Mouse (Mus musculus) urinary bladder, adult 18-20 months (tissue): ENCODE measurements around the gene Parp4.

Experiments used
- DNase-seq, 2 experiments: peaks; one replicate each; pipeline ENCODE4 v3.0.0; 2022; ENCODE audit warnings: low spot score in 2 of 2, mixed read lengths in 2 of 2

Parp4 gene

DNA sequence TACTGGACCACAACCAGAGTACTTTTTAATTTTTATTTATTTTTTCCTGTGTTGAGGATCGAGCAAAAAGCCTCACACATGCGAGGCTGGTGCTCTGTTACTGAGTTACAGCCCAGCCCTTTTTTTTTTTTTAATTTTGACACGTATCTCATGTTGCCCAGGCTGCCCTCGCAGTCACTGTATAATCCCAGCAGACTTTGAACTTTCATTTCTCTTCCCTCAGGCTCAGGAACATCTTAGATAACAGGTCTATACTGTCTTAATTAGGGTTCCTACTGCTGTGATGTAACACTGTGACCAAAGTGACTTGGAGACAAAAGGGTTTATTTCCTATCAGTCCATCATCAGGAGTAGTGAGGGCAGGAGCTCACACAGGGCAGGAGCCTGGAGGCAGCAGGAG, 29.7 kb downstream of the Parp4 start:
- DNase-seq, result no peak

DNA sequence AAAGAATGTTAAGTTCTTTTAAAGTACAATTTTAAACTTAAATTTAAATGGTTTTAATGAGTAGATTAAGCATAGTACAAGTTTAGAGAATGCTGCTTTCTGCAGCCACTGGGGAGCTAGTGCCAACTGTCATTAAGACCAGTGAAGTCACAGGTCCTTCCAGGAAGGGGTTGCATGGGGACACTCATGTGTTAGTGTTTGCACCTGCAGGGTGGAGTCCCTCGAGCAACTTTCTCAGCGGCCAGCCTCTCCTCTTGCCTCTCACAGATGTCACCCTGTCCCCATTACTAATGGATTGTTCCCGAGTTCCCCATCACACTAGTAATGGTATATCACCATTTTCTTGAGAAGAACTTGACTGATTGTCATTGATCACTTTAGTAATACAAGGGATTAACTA, 37.8 kb downstream of the Parp4 start:
- no peak for DNase-seq

DNA sequence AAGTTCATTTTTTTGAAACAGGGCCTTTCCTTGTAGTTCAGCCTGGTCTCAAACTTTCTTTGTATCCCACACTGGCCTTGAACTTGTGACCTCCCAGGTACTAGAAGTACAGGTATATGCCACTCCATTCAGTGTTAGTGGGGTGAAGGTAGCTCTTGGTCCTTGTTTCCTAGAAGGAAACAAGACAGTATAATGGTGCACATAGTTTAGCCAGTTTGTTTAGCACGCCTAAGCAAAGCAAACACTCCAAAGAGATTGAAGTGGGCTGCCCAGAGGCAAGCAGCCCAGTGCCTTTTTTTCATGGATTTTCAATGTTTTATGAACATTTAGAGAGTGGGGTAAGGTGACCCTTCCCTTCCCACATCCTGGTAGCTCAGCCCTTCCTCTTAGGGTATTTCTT, 42.1 kb downstream of the Parp4 start:
- no peak for DNase-seq

DNA sequence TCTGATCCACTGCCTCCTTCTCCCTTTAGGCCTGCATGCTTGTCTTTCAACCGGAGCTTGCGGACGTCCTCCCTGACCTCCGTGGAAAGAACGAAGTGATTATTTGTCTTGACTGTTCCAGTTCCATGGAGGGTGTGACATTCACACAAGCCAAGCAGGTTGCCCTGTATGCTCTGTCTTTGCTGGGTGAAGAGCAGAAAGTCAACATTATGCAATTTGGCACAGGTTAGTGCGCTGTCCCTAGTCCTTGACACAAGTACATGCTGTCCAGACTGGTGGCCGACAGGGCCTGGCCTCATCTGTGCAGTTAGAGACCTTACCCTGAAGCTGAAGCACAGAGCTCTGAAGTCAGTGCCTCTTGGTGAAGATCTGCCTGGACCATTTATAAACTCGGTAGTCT, 45.0 kb downstream of the Parp4 start:
- no peak for DNase-seq

DNA sequence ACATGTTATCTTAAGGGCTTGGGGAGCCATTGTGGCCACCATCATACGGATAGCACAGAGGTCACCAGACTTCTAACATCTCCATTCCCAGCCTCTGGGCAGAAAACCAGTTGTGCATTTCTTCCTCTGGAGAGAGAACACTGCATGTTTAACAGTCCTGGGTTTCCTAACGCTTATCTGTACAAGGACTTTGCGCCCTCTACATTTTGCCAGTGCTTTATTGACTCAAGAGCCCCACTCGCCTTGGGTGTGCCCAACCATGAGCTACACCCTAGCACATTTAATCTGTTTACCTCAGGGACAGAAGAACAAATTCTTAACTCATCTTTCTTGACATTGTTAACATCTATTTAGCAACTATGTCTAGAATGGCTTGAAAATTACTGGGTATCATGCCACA, 50.8 kb downstream of the Parp4 start:
- no peak for DNase-seq

DNA sequence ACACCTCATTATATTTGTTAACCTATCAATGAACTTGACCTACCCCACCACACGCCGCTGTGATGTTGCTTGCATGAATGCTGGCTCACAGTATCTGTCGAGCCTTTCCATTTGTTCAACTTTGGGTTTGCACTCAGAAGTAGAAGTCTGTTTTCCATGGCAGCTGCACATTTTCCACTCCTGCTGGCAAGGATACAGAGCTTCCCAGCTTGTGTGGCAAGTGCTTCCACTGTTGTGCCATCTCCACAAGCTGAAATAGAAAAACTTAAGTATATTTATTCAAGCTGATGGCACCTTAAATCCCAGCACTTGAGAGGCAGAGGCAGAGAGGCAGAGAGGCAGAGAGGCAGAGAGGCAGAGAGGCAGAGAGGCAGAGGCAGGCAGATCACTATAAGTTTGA, 52.9 kb downstream of the Parp4 start:
- DNase-seq, result no peak

DNA sequence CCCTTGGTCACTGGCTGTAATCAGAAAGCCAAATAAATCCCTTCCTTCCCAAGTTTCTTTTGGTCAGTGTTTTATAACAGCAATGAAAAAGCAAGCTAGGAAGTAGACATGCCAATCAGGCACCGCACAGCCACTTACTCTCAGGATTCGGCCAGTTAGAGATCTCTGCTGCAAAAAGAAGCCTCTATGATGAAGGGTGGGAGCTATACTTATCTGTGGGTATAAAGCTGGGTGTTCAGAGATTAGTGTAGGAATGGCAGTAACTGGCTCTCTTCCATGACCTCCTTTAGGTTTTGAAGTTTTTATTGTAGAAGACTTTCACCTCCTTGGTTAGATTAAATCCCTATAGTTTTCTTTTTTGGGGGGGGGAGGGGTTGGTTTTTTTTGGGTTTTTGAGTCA, 55.7 kb downstream of the Parp4 start:
- no peak for DNase-seq

DNA sequence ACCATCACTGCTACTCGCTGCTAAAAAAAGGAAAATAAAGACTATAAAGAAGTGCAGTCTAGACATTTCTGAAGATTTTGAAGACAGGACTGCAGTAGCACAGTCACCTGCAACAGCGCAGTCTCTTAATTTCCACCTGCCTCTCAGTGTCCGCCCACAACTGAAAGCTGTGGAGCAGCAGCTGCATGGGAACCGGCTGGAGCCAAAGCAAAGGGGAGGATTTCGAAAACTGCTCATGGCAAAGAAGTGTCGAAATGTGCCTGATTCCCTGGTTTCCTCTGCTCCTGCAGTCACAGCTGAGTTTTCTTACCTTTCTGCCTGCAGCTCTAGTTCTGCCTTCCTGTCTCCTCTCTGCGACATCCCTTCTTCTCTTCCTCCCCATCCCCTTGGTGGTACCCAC, 71.8 kb downstream of the Parp4 start:
- DNase-seq, result no peak

DNA sequence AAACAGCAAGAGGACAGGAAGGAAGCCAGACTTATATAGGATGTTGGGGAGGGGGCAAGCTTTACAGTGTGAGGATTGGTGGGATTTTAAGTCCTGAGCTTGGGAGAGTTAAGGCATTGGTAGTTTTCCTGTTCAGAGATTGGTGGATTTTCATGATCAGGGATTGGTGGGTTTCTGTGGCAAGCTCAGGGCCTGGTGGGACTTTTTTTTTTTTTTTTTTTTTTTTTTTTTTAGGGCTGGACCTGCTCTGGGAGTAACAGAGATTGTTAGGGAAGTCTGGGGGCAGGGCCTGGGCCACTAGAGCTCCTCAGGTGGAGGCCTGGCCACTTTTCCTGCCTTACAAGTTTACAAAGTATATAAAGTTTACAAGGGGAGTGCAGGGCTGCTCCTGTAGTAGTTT, 74.0 kb downstream of the Parp4 start:
- no peak for DNase-seq

DNA sequence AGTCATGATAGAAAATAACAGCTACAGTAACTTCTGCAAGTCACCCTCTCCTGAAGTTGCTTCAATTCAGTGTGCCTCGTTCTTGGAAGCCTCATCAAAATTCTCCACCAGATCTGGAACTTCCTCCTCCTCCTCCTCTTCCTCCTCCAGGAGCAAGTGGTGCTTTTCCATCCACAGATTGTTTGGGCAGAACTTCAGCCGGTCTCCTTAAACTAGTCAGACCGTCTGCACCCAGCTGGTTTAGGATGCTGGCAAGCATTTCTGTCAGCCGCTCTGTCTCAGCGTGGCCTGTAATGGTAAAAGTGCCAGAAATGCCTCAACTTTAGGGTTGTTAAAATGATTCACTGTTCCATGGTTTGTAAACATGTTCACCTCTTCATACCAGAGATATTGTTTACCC, 90.2 kb downstream of the Parp4 start:
- DNase-seq, result no peak

DNA sequence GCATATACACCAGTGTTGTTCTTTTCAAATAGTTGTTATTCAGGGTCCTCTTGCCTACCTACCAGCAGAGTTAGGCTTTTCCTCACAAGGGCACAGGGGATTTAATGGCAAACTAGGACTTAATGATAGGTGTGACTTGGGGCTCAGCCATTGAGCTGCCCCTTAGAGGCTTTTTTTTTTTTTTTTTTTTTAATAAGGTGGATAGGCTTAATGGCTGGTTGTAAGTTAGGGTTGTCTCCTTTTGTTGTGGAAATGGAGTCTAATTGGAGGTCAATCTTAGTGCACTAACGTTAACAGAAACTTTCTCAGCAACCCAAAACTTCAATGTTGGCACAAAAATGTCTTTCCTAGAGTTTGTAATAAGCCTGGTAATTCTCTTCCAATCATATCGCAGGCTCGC, 91.5 kb downstream of the Parp4 start:
- DNase-seq, result no peak

DNA sequence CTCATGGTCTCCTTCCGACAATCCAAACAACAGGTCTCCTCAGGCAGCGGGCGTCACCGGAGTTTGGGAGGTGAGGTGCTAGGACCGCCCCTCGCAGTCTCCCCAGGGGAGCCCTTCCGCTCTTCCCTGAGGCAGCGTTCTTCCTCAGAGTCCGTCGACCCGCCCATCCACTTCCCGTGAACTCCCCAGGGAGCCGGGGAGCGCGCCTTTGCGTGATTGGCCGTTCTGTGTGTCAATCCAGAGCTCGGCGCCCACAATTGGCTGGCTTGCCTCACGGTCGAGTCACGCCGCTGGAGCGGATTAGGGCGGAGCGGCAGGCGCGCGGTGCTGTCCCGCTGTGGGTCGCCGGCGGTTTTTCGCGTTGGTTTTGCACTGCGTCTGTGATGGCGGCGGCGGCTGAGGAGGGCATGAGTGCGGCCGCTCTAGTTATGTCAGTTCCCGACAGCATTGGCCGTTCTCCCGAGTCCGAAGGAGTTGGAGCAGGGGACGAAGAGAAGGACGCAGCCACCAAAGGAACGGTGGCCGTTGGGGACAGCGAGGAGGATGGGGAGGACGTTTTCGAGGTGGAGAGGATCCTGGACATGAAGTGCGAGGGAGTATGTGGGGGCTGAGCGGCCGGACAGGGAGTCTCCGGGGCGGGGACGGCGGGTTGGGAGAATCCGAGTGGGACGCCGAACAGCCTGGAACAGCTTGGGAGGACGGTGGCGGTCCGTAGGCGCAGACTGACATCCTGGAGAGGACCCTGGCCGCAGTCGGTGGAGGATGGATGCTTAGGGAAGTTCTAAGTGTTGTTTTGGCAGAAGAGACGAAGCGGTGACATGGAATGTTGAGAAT, 92.8 kb downstream of the Parp4 start, which contains the start of gene Mphosph8:
TSS of gene Mphosph8 (plus strand) at position 280 of the 834 bp plus-strand sequence.
- DNase-seq, result peak; percentile 97 to 100

DNA sequence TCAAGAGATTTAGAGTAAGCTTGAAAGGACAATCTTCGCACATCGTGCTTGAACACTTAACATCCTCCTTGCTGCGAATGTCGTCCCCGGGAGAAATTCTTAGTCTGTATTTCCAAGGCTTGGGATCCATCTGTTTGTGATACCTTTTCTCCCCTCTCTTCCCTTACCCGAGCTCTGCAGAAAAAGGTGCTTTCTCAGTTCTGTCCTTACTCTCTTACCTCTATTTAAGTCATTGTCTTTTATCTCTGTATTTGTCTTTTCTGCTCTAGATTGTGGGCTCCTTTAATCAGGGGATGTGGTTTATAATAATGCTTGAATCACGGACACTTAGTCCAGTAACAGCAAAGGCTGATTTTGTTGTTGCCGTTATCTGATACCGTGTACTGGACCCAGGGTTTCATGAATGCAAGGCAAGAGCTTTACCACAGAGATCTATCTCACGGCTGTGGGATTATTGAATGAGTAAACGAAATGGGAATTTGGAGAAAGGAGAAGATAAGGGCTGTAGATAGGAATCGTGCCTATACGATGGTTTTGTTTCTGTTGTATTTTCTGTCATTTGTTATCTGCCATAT, 93.7 kb downstream of the Parp4 start:
- DNase-seq, result no peak

DNA sequence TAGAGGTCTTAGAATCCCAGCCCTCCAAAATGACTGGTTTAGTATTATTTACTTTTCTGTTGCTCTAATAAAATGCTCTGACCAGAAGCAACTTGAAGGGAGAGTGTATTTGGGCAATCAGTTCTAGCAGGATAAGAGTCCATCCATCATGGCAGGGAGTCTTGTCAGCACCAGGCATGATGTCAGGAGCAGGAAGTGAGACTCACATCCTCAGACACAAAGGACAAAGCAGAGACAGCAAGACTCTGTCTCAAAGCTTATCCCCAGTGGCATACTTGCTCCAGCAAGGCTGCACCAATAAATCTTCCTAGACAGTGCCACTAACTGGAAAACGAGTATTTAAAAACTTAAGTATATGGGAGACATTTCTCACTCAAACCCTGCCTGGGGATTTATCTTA, 110.0 kb downstream of the Parp4 start:
- DNase-seq, result no peak

DNA sequence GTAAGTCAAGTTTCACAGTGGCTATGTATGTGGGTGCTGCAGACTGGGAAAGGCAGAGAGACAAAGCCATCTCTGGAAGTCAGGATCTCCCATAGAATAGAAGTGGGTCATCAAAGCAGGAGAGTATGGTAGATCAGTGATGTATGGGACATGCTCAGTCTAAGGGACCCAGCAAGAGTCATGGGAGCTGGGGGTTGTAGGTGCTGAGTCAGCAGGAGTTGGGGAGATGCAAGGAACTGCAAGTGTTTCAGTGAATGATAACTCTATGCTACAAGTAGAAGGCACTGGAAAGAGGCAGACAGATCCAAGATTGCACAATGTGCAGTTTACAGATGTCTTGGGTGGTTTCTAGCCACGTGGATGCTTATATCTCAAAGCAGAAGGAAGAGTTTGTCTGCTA, 113.7 kb downstream of the Parp4 start:
- DNase-seq, result no peak

DNA sequence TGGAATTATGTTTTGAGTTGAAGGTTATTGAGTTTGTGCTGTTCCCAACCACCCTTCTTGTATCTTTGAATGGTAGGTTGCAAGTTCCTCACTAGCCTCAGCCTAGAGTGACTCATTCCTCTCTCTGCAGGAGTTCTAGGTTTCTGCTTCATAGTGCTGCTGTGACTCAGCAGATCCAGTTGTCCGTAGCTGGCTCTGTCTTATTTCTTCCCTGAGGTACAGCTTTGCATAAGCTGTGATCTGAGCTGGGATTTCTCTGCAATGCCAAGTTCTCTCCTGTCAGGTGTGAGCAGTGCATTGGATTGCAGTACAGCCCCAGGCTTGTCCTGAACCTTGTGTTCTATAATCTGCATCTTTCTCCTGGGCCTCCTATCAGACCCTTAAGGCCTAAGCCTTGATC, 114.3 kb downstream of the Parp4 start:
- no peak for DNase-seq

DNA sequence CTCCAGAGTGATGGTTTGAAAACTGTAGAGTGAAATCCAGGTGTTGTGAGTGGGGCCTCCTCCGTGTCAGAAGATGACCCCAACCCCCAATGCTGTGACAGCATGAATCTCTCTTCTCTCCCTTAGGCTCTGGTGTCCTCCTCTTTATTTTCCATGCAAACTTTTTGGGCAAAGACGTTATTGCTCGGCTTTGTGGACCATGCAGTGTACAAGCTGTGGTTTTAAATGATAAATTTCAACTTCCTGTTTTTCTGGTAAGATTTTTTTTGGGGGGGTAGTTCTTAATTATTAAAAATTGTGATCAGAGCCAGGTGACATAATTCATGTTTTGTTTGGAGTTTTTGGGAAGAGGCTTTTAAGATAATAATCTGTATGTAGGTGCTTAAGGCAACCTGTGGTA, 120.1 kb downstream of the Parp4 start:
- no peak for DNase-seq

DNA sequence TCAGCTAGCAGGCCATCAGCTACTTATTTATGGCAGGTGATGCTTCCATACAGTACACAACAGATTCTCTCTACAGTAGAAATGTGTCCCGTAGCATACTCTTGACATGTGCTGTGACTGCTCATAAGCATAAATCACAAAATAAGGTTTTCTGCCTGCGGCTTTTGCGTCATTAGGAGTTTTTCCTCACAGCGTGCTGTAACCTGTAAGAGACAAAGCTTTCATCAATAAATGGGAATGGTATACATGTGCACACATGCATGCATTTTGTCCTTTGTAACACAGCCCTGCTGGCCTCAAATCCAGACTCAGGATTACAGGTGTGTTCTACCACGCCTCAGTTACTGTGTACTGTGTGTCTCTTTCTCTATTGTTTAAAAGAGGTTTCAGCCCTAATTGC, 122.4 kb downstream of the Parp4 start:
- no peak for DNase-seq

DNA sequence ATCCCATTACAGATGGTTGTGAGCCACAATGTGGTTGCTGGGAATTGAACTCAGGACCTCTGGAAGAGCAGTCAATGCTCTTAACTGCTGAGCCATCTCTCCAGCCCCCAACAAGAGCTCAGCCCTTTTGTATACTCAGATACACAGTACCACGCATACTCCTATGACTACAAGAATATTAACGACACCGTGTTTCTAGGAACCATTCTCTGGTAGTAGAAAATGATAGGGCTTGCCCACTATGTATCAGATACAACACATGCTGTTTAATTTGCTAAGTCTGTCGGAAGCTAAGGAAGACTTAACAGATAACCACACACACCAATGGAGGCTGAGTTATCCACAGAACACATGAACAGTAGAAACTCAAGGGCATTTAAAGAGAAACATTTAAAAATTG, 127.2 kb downstream of the Parp4 start:
- DNase-seq, result no peak

DNA sequence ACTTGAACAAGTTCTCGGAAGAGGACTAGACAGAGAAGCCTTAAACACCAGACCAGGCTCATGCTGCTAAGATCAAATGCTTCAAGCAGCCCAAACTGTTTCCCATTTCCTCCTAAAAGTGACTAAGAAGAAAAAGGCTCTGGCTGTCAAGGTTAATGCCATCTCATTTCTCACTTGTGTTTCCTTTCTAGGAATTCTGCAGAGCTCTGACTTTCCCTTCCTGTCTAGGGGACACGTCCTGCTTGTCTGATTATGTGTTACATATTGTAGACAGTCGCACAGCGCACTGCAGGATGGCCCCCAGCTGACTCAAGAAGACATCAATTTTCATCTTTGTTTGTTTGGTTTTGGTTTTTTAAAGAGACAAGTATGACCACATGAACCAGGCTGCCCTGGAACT, 130.3 kb downstream of the Parp4 start:
- no peak for DNase-seq
